Mouse (Mus musculus) spleen, adult 18-20 months (tissue): ENCODE data around the gene Cpsf4.
"Not testable (repeated sequence)": the region's sequence is repeated elsewhere in the genome, so short reads cannot be mapped to it uniquely, and the experiment has no call there.

Experiments used
- DNase-seq, 2 experiments: peaks; one replicate each; pipeline ENCODE4 v3.0.0; 2022; ENCODE audit warnings: mixed read lengths in 2 of 2

Cpsf4 gene

DNA sequence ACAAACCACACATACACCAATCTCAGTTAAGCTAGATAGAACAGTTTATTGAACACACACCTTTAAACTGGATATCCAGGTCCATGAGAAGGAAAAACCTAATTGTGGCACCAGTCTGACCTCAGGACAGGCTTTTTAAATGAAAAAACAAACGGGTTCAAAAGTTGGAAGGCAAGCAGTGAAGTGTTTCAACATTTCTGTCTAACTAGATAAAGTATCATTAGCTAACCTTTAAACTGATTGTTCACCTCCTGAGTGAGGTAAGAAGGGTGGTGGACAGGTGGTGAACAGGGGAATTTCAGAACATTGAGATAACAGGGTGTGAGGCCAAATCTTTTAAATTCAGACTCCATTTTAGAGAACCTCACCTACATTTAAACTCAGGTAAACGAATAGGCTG is 59.4 kb downstream of the Cpsf4 start:
- DNase-seq: no peak

DNA sequence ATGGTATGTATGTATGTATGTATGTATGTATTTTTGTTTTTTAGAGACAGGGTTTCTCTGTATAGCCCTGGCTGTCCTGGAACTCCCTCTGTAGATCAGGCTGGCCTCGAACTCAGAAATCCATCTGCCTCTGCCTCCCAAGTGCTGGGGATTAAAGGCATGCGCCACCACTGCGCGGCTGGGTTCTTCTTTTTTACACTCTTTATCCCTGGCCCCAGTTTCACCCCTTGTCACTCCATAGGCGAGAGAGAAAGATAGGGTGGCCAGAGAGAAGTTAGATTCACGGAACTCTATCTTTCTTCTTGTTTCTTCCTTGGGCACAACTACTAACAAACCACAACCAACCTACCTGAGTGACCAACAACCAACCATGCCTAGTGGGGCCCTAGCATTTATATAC is 62.3 kb downstream of the Cpsf4 start:
- not testable (repeated sequence) for DNase-seq

DNA sequence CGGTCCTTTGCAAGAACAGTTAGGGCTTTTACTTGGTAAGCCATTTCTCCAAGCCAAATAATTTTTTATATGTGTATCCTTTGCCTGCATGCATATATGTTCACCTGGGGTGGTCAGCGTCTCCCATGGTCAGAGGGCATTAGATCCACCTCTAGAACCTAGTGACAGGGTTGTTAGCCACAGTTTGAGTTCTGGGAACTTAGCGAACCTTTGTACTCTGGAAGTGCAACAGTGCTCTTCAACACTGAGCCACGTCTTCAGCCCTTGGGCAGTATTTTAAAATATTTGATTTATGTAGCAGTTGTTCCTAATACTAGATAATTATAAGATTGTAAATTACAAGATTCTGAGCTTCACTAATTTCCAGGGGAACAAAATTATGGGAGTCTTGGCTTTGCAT is 63.6 kb downstream of the Cpsf4 start:
- DNase-seq: no peak

DNA sequence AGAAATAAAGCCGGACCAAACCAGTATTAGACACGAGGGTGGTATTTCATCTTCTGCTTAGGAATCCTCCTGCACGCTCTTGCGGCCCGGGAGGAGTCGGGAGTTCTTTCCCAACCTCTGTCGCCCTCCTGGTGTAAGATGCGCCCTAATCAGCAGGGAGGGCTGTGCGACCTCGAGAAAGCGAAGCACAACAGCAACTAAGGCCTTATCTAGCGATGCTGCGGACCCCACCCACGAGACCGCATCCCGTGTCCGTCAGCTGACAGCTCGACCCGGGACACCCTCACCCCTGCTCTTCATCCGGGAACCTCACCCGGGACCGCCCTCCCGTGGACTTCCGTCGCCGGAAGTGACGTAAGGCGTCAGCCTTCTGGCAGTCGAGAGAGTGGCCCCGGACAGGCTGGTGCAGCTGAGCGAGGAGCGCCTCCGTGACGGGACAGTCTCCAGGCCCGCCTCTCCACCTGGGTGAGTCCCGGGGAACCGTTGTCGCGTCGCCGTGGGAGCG is 64.4 kb downstream of the Cpsf4 start, which contains the start of gene Zfp655:
Gene Zfp655 (plus strand): TSS at position 349 of the 505 bp plus-strand sequence.
- DNase-seq: peak; percentile 93
